Mouse (Mus musculus) retina, embryonic 14.5 days (tissue): ENCODE measurements around the gene Kdm1b.

ENCODE experiments used
- DNase-seq: peaks from one replicate; pipeline ENCODE4 v3.0.0-alpha.2; 2015; ENCODE audit warnings: low spot score

Kdm1b gene

GRCm38 (mm10) chr13:47043030-47043680, at the start of gene Kdm1b:
Gene Kdm1b, plus strand, starts transcription at chr13:47043499.
- peak; percentile 99 for DNase-seq

- no peak for DNase-seq
Observed at GRCm38 (mm10) chr13:46997355-46997754, 45.9 kb upstream of the Kdm1b start.

- no peak for DNase-seq
Observed at GRCm38 (mm10) chr13:46999498-46999897, 43.8 kb upstream of the Kdm1b start.

- DNase-seq, result no peak
Observed at GRCm38 (mm10) chr13:47001590-47001989, 41.7 kb upstream of the Kdm1b start.

- DNase-seq, result no peak
Observed at GRCm38 (mm10) chr13:47013740-47014139, 29.6 kb upstream of the Kdm1b start.

GRCm38 (mm10) chr13:47014334-47015194, 28.7 kb upstream of the Kdm1b start, which contains the start of gene Nhlrc1:
Gene Nhlrc1, minus strand, starts transcription at chr13:47014850.
- peak; percentile 84 for DNase-seq

GRCm38 (mm10) chr13:47015195-47015501, 28.2 kb upstream of the Kdm1b start:
- DNase-seq, result no peak

- DNase-seq, result peak; percentile 72
Observed at GRCm38 (mm10) chr13:47017259-47017658, 26.0 kb upstream of the Kdm1b start.

- DNase-seq, result no peak
Observed at GRCm38 (mm10) chr13:47019774-47020173, 23.5 kb upstream of the Kdm1b start.

GRCm38 (mm10) chr13:47020798-47021197, 22.5 kb upstream of the Kdm1b start:
- DNase-seq, result no peak

GRCm38 (mm10) chr13:47030376-47031107, 12.8 kb upstream of the Kdm1b start:
- no peak for DNase-seq

GRCm38 (mm10) chr13:47033602-47034001, 9.7 kb upstream of the Kdm1b start:
- no peak for DNase-seq

- no peak for DNase-seq
Observed at GRCm38 (mm10) chr13:47037946-47038345, 5.4 kb upstream of the Kdm1b start.

GRCm38 (mm10) chr13:47040061-47040460, 3.2 kb upstream of the Kdm1b start:
- DNase-seq, result no peak

GRCm38 (mm10) chr13:47042024-47042633, 1.2 kb upstream of the Kdm1b start:
- DNase-seq, result peak; percentile 22

GRCm38 (mm10) chr13:47043833-47044616, 726 bp downstream of the Kdm1b start:
- DNase-seq, result peak; percentile 25

- no peak for DNase-seq
Observed at GRCm38 (mm10) chr13:47044617-47044947, 1.3 kb downstream of the Kdm1b start, which contains the start of gene Tpmt. Gene Tpmt, minus strand, starts transcription at chr13:47044737.

- DNase-seq, result no peak
Observed at GRCm38 (mm10) chr13:47047996-47048395, 4.7 kb downstream of the Kdm1b start.

GRCm38 (mm10) chr13:47050009-47050408, 6.7 kb downstream of the Kdm1b start:
- no peak for DNase-seq

- peak; percentile 73 for DNase-seq
Observed at GRCm38 (mm10) chr13:47053971-47054370, 10.7 kb downstream of the Kdm1b start.

GRCm38 (mm10) chr13:47056126-47056525, 12.8 kb downstream of the Kdm1b start:
- DNase-seq, result no peak

- no peak for DNase-seq
Observed at GRCm38 (mm10) chr13:47056781-47057180, 13.5 kb downstream of the Kdm1b start.
